Mouse (Mus musculus): Measurements from ENCODE around the gene Setd5.

Gene Setd5

DNA sequence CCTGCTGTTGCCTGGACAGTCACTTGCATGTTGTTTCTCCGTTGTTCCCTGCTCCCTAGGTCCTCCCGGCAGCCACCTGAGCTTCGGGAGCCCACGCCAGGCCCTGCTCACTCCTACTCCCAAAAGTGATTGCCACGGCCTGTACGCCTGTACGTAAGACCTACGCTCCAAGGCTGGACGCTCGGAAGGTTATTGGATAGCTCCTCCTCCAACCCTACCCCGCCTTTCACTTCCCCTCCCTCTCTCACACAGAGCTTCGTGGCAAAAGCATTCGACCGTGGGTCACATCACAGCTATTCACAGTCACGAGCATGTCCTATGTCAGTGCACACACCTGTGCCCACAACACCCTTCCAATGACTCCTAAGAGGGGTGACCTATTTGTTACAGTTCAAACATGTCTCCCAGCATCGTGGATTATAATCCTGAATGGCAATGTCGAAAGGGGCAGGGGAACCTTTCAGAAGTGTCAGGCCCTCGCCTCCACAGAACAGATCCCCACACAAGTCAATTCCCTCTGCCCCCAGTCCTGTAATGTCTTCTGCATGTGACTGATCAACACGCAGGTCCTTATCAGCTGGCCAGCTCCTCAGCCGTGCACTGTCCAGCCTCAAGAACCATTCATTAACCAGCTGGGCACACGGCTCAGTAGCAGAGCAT lies 107.8 kb downstream of the Setd5 start:
- DNase-seq (ENCODE audit: low spot score in 2 of 2): no peak

GRCm38 (mm10) chr6:113193765-113194460 lies 116.7 kb downstream of the Setd5 start:
- peak in 1 of 2 experiments; percentile 66 for DNase-seq (ENCODE audit: low spot score in 2 of 2)

DNA sequence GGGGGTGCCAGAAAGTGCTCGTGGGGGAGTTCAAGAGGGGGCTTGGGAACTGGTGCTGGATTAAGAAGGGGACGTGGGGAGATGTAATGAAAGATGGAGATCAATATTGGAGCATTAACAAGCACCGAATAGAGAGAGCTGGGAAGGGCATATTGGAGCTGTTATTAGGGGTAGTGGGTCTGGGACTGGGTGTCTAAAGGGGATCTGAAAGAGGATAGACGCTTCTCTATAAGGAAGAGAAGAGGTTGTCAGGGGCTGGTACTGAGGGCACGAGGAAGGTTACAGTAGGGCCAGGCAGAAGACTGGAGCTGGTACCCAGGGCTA lies 117.3 kb downstream of the Setd5 start:
- no peak for DNase-seq (ENCODE audit: low spot score in 2 of 2)

DNA sequence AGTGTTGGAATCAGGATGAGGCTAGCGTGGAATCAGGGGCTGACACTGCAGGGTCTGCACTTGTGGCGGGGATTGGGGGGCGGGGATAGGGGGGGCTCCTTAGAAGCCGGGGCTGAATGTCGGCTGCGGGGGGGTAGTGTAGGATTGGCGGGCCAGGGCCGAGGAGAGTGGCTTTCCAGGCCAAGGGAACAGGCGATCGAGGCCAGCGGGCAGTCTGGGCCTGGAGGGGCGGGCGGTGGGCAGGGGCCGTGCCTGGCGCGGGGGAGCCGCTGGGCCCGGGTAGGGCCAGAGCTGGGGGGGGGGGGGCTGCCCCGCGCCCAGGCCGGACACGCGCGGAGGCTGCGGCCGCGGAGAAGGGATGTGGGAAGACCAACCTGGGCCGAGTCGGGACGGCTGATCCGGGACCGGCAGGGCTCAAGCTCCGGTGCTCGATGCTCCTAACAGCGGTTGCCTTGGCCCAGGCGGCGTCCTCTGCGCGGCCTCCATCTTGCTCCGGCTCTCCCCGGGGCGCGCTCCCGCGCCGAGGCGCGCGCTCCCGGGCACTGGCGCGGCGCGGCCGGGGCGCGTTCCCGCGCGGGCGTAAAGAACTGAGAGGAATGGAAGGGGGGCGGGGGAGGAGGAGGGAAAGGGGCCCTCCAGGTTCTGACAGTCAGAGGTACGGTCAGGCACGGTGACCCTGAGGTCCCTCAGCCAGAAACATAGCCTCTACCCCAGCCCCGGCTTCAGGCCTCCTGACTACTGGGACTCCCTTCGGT lies 117.9 kb downstream of the Setd5 start, which contains the start of gene Lhfpl4:
Gene Lhfpl4 (minus strand): TSS at position 544 of the 755 bp plus-strand sequence.
- no peak for DNase-seq (ENCODE audit: low spot score in 2 of 2)

- no peak for DNase-seq (ENCODE audit: low spot score in 2 of 2)
Measured at GRCm38 (mm10) chr6:113195596-113195992, 118.4 kb downstream of the Setd5 start.

Data from urinary bladder, postnatal 4 days (tissue).